Mouse (Mus musculus) stomach, embryonic 16.5 days (tissue): ENCODE data around the gene 4930562C15Rik. TPM values are rescaled to one million over a fixed set of nuclear protein-coding genes. Genes with fewer than 3 reads are reported as not detected.
A peak's percentile ranks its signal among the peaks of the same experiment; 100 is the strongest.

Experiments
- ATAC-seq: fragments of 200-750 bp; cut with Nextera tagmentation; 2 replicates; pipeline ENCODE4 v1.8.0; 2017; ENCODE audit warnings: moderate number of reproducible peaks, moderate TSS enrichment; ENCODE audit not compliant: insufficient read depth, low FRiP score
- H3K27ac ChIP-seq: fragments of 300-500 bp; sonication (generic); 2 replicates; pipeline ENCODE4 v1.5.1; 2014; ENCODE audit warnings: low read length
- H3K27me3 ChIP-seq: fragments of 300-500 bp; sonication (generic); 2 replicates; pipeline ENCODE4 v1.6.1; 2014; ENCODE audit warnings: low read length, control low read depth, mixed read lengths; ENCODE audit not compliant: control insufficient read depth, insufficient read depth
- H3K36me3 ChIP-seq: fragments of 300-500 bp; sonication (generic); 2 replicates; pipeline ENCODE4 v1.6.1; 2014; ENCODE audit warnings: low read length; ENCODE audit not compliant: control insufficient read depth, insufficient read depth
- H3K4me1 ChIP-seq: fragments of 300-500 bp; sonication (generic); 2 replicates; pipeline ENCODE4 v1.6.1; 2014; ENCODE audit warnings: low read length, control low read depth, mixed read lengths; ENCODE audit not compliant: control insufficient read depth, insufficient read depth
- H3K4me2 ChIP-seq: fragments of 300-500 bp; sonication (generic); 2 replicates; pipeline ENCODE4 v1.6.1; 2014; ENCODE audit warnings: low read depth, low read length, mixed read lengths
- H3K4me3 ChIP-seq: fragments of 300-500 bp; sonication (generic); replicated peaks from 2 replicates; pipeline ENCODE4 v1.5.1; 2014; ENCODE audit warnings: mild to moderate bottlenecking, low read length
- H3K9ac ChIP-seq: fragments of 300-500 bp; sonication (generic); 2 replicates; pipeline ENCODE4 v1.6.1; 2014; ENCODE audit warnings: low read length
- H3K9me3 ChIP-seq: fragments of 300-500 bp; sonication (generic); replicated peaks from 2 replicates; pipeline ENCODE4 v1.6.1; 2016; ENCODE audit warnings: low read length, control low read depth; ENCODE audit not compliant: control insufficient read depth
- whole genome bisulfite sequencing: fragments of 180-500 bp; shearing (Covaris S2); extraction: QIAGEN DNeasy Blood & Tissue Kit; methylation state at CpG from one replicate; pipeline ENCODE4 v1.1.7; 2014; 5-methylcytosine and 5-hydroxymethylcytosine counted together
- polyA plus RNA-seq: library from polyadenylated mRNA; unstranded; fragments of >200 nt; fragmentation: Nextera tagmentation; extraction: Ambion mirVana; gene quantifications from 2 replicates; pipeline ENCODE4 v1.2.1, GENCODE M21; 2015

4930562C15Rik gene
- polyA plus RNA-seq, 1 experiment from 2014 or later = 0.27 TPM

DNA sequence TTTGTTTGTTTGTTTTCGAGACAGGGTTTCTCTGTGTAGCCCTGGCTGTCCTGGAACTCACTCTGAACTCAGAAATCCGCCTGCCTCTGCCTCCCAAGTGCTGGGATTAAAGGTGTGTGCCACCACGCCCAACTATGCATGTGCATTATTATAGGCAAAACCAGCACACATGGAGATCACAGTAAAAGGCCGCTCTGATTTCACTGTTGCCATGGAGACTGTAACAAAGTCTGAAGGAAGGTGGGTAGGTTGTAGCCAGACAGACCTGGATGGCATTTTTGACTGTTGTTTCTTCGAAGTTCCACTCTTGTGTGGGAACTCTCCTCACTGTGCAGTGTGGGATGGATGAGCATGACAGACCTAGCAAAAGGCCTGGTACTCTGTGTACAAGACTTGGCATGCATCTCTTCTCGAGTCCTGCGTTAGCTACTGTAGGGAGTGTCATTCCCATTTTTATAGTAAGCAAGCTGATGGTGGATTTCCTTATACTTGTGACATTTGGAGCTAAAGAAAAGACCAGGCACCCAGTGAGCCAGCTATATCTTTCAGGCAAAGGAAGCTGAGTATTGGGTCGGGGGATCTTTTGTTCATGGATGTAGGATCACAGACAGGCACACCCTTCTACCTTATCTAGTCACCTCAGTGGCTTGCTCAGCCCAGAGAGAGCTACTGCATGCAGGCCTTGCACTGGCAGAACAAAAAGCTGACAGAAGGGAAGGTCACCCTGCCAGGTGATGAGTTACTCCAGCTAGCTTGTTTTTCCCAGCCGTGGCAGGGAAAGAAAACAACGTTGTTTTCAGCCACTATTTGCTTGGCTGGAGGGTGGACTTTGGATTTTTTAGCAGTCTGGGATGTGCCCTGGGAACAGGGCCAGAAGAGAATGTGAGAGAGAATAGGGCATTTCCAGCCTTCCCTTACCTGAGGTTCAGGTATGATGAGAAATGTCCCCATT lies 46.5 kb downstream of the 4930562C15Rik start:
- H3K9ac ChIP-seq = peak overlapping the region; percentile 94; the same call in 1 of the 2 replicates
- H3K4me3 ChIP-seq = peak overlapping the region; percentile 89
- 71% methylated on average over 10 of the region's 10 CpGs for WGBS
- no peak for ATAC-seq
- H3K4me1 ChIP-seq = peaks cover 28% of the 10 kb centered on the region
- no peaks in the 10 kb centered on the region for H3K36me3 ChIP-seq
- H3K9me3 ChIP-seq = no peaks in the 10 kb centered on the region
- H3K4me2 ChIP-seq = peak overlapping the region; percentile 66
- peak overlapping the region; percentile 99 for H3K27ac ChIP-seq
- H3K27me3 ChIP-seq = no peaks in the 10 kb centered on the region

GRCm38 (mm10) chr16:4884930-4885329 lies 49.7 kb downstream of the 4930562C15Rik start:
- WGBS = 90% methylated on average over 10 of the region's 10 CpGs
- Histone ChIP-seq H3K27ac (no peak overlapping the region; the same call in 1 of the 2 replicates), H3K4me1 (peaks cover 34% of the 10 kb centered on the region), H3K4me3 (peak overlapping the region; percentile 95; the same call in 1 of the 2 replicates), H3K9me3 (no peaks in the 10 kb centered on the region), H3K27me3 (no peaks in the 10 kb centered on the region), H3K9ac (no peak overlapping the region), H3K4me2 (peak overlapping the region; percentile 92; the same call in 1 of the 2 replicates), H3K36me3 (no peaks in the 10 kb centered on the region)
- ATAC-seq = no peak

- WGBS = under 1% methylated on average over 68 of the region's 74 CpGs
These were observed 50.8 kb downstream of the 4930562C15Rik start, which contains the start of gene Mgrn1 for GRCm38 (mm10) chr16:4885760-4886689. TSS of gene Mgrn1 (plus strand) at chr16:4886249.

DNA sequence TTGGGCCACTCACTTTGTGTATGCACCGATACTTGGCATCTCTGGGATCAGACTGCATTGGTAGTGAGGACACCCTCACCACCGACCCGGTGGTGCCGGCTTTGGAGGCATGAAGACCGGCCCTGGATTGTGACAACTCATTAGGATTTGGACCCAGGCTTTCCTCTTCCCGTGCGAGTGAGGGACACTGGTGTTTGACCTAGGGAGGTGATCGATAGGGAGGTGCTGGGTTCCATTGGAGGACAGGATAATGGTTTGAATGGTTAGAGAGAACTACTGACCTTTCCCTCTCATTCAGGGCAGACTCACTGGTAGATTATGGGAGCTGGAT lies 51.4 kb downstream of the 4930562C15Rik start:
- WGBS = under 1% methylated on average over 8 of the region's 8 CpGs
- no peaks in the 10 kb centered on the region for H3K36me3 ChIP-seq
- H3K4me3 ChIP-seq = peak overlapping the region; percentile 95
- H3K9me3 ChIP-seq = no peaks in the 10 kb centered on the region
- H3K4me2 ChIP-seq = peak overlapping the region; percentile 92
- ATAC-seq = no peak
- H3K4me1 ChIP-seq = peaks cover 33% of the 10 kb centered on the region
- no peaks in the 10 kb centered on the region for H3K27me3 ChIP-seq
- peak overlapping the region; percentile 94 for H3K9ac ChIP-seq
- H3K27ac ChIP-seq = peak overlapping the region; percentile 92

More at GRCm38 (mm10) chr16:4885760-4886689, 50.8 kb downstream of the 4930562C15Rik start, which contains the start of gene Mgrn1:
- H3K9ac ChIP-seq = peak within 1 kb of the TSS; percentile 94
- H3K4me3 ChIP-seq = peak within 1 kb of the TSS; percentile 95
- H3K4me2 ChIP-seq = peak within 1 kb of the TSS; percentile 92
- H3K36me3 ChIP-seq = no peaks in the 10 kb centered on the region
- H3K4me1 ChIP-seq = peaks cover 37% of the 10 kb centered on the region
- no peaks in the 10 kb centered on the region for H3K9me3 ChIP-seq
- H3K27me3 ChIP-seq = no peaks in the 10 kb centered on the region
- peak within 1 kb of the TSS; percentile 93 for H3K27ac ChIP-seq
- peak; percentile 91 for ATAC-seq

- H3K9me3 ChIP-seq = no peaks in the 10 kb centered on the region
- H3K36me3 ChIP-seq = no peaks in the 10 kb centered on the region; the same call in 1 of the 2 replicates
- H3K4me2 ChIP-seq = no peak overlapping the region
- H3K4me3 ChIP-seq = no peak overlapping the region
- H3K27me3 ChIP-seq = no peaks in the 10 kb centered on the region
- WGBS = 55% methylated on average over 4 of the region's 4 CpGs
- ATAC-seq = no peak
- H3K27ac ChIP-seq = no peak overlapping the region
- H3K4me1 ChIP-seq = peaks cover 27% of the 10 kb centered on the region
- H3K9ac ChIP-seq = no peak overlapping the region
These were observed 55.0 kb downstream of the 4930562C15Rik start for GRCm38 (mm10) chr16:4890201-4890709.

GRCm38 (mm10) chr16:4892171-4892570 lies 57.0 kb downstream of the 4930562C15Rik start:
- no peak overlapping the region for H3K4me2 ChIP-seq
- H3K9me3 ChIP-seq = no peaks in the 10 kb centered on the region
- H3K4me3 ChIP-seq = no peak overlapping the region
- H3K27ac ChIP-seq = no peak overlapping the region
- no peak overlapping the region for H3K9ac ChIP-seq
- 84% methylated on average over 6 of the region's 6 CpGs for WGBS
- no peaks in the 10 kb centered on the region for H3K27me3 ChIP-seq
- peaks cover 23% of the 10 kb centered on the region for H3K4me1 ChIP-seq
- no peak for ATAC-seq
- no peaks in the 10 kb centered on the region; the same call in 1 of the 2 replicates for H3K36me3 ChIP-seq

DNA sequence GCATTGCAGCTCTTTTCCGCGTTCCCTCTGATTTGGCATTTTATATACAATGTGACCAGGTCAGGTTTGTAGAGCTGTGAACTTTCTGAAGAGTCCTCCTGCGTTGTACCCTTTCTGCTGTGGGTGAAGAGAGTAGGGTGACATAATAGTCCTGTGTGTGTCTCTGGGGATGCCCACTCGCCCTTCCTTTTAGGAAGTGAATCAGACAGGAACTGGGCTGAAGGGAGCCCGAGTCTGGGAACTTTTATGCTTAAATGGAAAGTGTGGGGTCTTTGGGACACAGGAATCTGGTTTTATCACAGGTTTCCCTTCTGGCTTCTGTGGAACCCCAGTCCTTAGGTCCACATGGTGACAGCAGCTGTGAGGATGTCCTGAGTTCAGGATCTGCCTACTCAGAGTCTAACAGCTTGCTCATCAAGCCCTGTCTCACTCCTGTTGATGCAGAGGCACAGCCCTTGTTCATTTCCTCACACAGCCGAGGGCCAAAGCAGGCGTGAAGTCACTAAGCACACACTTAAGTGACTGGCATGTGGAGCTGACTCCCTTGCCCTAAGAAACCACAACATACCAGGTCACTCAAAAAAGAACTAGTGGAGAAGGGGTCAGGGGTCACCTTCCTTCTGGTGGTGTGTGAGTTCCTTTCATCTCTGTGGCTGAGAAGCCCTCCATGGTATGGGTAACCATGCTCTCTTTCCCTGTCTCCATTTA lies 59.1 kb downstream of the 4930562C15Rik start:
- Histone ChIP-seq H3K36me3 (no peaks in the 10 kb centered on the region; the same call in 1 of the 2 replicates), H3K27ac (no peak overlapping the region), H3K4me1 (peaks cover 9% of the 10 kb centered on the region; the same call in 1 of the 2 replicates), H3K9ac (no peak overlapping the region), H3K4me2 (no peak overlapping the region), H3K4me3 (no peak overlapping the region), H3K27me3 (no peaks in the 10 kb centered on the region), H3K9me3 (no peaks in the 10 kb centered on the region)
- 76% methylated on average over 7 of the region's 7 CpGs for WGBS
- ATAC-seq = no peak
